Mouse (Mus musculus) frontal cortex, adult (tissue): ENCODE measurements around the gene Exoc6.

Source experiments
- ATAC-seq: cut with Nextera tagmentation; 2 replicates; pipeline ENCODE4 v1.9.2; 2017; ENCODE audit warnings: mild to moderate bottlenecking, moderate library complexity, mixed read lengths; ENCODE audit not compliant: low TSS enrichment

The Exoc6 gene

GRCm38 (mm10) chr19:37726585-37726984 is 176.4 kb downstream of the Exoc6 start:
- no peak for ATAC-seq

DNA sequence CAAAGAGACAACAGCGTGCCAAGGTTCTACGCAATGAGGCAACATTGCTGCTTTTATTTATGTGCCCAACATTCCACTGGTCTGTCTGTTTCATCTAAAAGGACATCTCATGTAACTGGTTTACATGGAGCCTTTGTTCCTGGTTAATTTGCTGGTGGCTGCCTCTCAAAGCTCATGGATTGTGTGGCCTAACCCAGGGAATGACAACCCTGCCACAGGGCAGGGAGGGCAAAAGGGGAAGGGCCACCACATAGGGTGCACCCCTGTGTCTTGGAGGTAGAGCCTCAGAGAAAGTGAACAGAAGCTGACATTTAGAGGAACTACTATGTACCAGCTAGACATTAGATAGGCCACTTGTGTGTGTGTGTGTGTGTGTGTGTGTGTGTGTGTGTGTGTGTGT is 177.1 kb downstream of the Exoc6 start:
- ATAC-seq, result no peak
